Mouse (Mus musculus) gastrocnemius, adult 8-10 months (tissue): ENCODE measurements around the gene Krtap20-2. TPM values are rescaled to one million over a fixed set of nuclear protein-coding genes. Genes with fewer than 3 reads are reported as not detected.
"Not testable (repeated sequence)": the region's sequence is repeated elsewhere in the genome, so short reads cannot be mapped to it uniquely, and the experiment has no call there.

Source experiments
- DNase-seq, 2 experiments: peaks; one replicate each; pipeline ENCODE4 v3.0.0; 2022; ENCODE audit warnings: low spot score in 2 of 2
- total RNA-seq, 4 experiments: library from RNA; stranded (reverse); gene quantifications; 2 replicates each; pipeline ENCODE4 v1.2.4; 2022

The Krtap20-2 gene
- not detected for total RNA-seq

GRCm38 (mm10) chr16:89205561-89205960 lies at the start of gene Krtap20-2:
Gene Krtap20-2, plus strand, starts transcription at chr16:89205861.
- no peak for DNase-seq

- no peak for DNase-seq
These were observed 48.0 kb upstream of the Krtap20-2 start, which contains the start of gene Gm9789 for GRCm38 (mm10) chr16:89157652-89158051. Gene Gm9789, plus strand, starts transcription at chr16:89157952.

- DNase-seq: not testable (repeated sequence)
These were observed 36.5 kb upstream of the Krtap20-2 start, which contains the start of gene Gm7735 for GRCm38 (mm10) chr16:89169190-89169589. Gene Gm7735, plus strand, starts transcription at chr16:89169490.

- DNase-seq: no peak
These were observed 31.2 kb upstream of the Krtap20-2 start, which contains the start of gene 1110057P08Rik for GRCm38 (mm10) chr16:89174435-89174834. Gene 1110057P08Rik, plus strand, starts transcription at chr16:89174735.

- no peak for DNase-seq
These were observed 17.0 kb upstream of the Krtap20-2 start for GRCm38 (mm10) chr16:89188621-89189020.

Other genes starting within 250 kb of the Krtap20-2 start
- gene Krtap16-3, start 243.0 kb upstream of the Krtap20-2 start, total RNA-seq: not detected
- gene Krtap22-2, start 195.1 kb upstream of the Krtap20-2 start, total RNA-seq: not detected
- not detected for gene Gm10229, start 190.6 kb upstream of the Krtap20-2 start, total RNA-seq
- gene Krtap6-1, start 174.2 kb upstream of the Krtap20-2 start, total RNA-seq: not detected
- gene Gm10228, start 164.4 kb upstream of the Krtap20-2 start, total RNA-seq: not detected
- not detected for gene Krtap6-5, start 158.0 kb upstream of the Krtap20-2 start, total RNA-seq
- not detected for gene 1110025L11Rik, start 141.9 kb upstream of the Krtap20-2 start, total RNA-seq
- not detected for gene Krtap6-3, start 121.8 kb upstream of the Krtap20-2 start, total RNA-seq
- not detected for gene Gm6358, start 65.0 kb upstream of the Krtap20-2 start, total RNA-seq
- not detected for gene Gm10061, start 54.8 kb upstream of the Krtap20-2 start, total RNA-seq
- not detected for gene Gm9789, start 47.9 kb upstream of the Krtap20-2 start, total RNA-seq
- not detected for gene Gm7735, start 36.4 kb upstream of the Krtap20-2 start, total RNA-seq
- gene 1110057P08Rik, start 31.1 kb upstream of the Krtap20-2 start, total RNA-seq: not detected
- gene Krtap21-1, start 198.0 kb downstream of the Krtap20-2 start, total RNA-seq: not detected
- gene Krtap6-2, start 214.2 kb downstream of the Krtap20-2 start, total RNA-seq: not detected